Mouse (Mus musculus) spleen, postnatal 4 days (tissue): ENCODE data around the gene Zfp65.
"Not testable (repeated sequence)": the region's sequence is repeated elsewhere in the genome, so short reads cannot be mapped to it uniquely, and the experiment has no call there.

Experiments used
- DNase-seq, 2 experiments: peaks; one replicate each; pipeline ENCODE4 v3.0.0; 2022; ENCODE audit warnings: low spot score in 2 of 2

Gene Zfp65

GRCm38 (mm10) chr13:67728641-67729318, at the start of gene Zfp65:
Gene Zfp65, minus strand, starts transcription at chr13:67729173.
- DNase-seq = peak in 1 of 2 experiments; percentile 59

GRCm38 (mm10) chr13:67763031-67763768, 34.2 kb upstream of the Zfp65 start:
- no peak for DNase-seq

GRCm38 (mm10) chr13:67759966-67760365, 31.0 kb upstream of the Zfp65 start:
- no peak for DNase-seq

GRCm38 (mm10) chr13:67755761-67756160, 26.8 kb upstream of the Zfp65 start:
- DNase-seq = no peak

- peak; percentile 34 to 70 for DNase-seq
These were observed 25.6 kb upstream of the Zfp65 start, which contains the start of gene Zfp85 for GRCm38 (mm10) chr13:67754333-67755306. Gene Zfp85, minus strand, starts transcription at chr13:67755228.

- DNase-seq = no peak
These were observed 14.9 kb upstream of the Zfp65 start for GRCm38 (mm10) chr13:67743896-67744295.

GRCm38 (mm10) chr13:67742941-67743340, 14.0 kb upstream of the Zfp65 start:
- DNase-seq = no peak

- not testable (repeated sequence) for DNase-seq
These were observed 5.4 kb upstream of the Zfp65 start for GRCm38 (mm10) chr13:67734391-67734790.

- DNase-seq = not testable (repeated sequence)
These were observed 468 bp upstream of the Zfp65 start for GRCm38 (mm10) chr13:67729441-67729840.

GRCm38 (mm10) chr13:67728106-67728505, 867 bp downstream of the Zfp65 start:
- no peak for DNase-seq

GRCm38 (mm10) chr13:67725331-67725730, 3.6 kb downstream of the Zfp65 start:
- DNase-seq = not testable (repeated sequence)

- peak; percentile 80 to 84 for DNase-seq
These were observed 5.0 kb downstream of the Zfp65 start for GRCm38 (mm10) chr13:67723848-67724479.

- no peak for DNase-seq
These were observed 42.0 kb downstream of the Zfp65 start, which contains the start of gene Zfp738 for GRCm38 (mm10) chr13:67686971-67687370. Gene Zfp738, minus strand, starts transcription at chr13:67687071.

GRCm38 (mm10) chr13:67683841-67684240, 45.1 kb downstream of the Zfp65 start:
- DNase-seq = not testable (repeated sequence)

- DNase-seq = peak; percentile 63 to 76
These were observed 45.8 kb downstream of the Zfp65 start for GRCm38 (mm10) chr13:67682959-67683735.

- DNase-seq = no peak
These were observed 54.1 kb downstream of the Zfp65 start for GRCm38 (mm10) chr13:67674902-67675301.
